Mouse (Mus musculus) thymus, postnatal 10 days (tissue): ENCODE results near the gene Rhox3f.
"Not testable (repeated sequence)": the region's sequence is repeated elsewhere in the genome, so short reads cannot be mapped to it uniquely, and the experiment has no call there.

ENCODE experiments used
- DNase-seq, 2 experiments: peaks; one replicate each; pipeline ENCODE4 v3.0.0; 2021; ENCODE audit warnings: low spot score in 2 of 2

Gene Rhox3f

GRCm38 (mm10) chrX:37580692-37581091 is at the start of gene Rhox3f:
TSS of gene Rhox3f (plus strand) at chrX:37580992.
- not testable (repeated sequence) for DNase-seq

GRCm38 (mm10) chrX:37541719-37542118 is 39.1 kb upstream of the Rhox3f start, which contains the start of gene Rhox3e:
TSS of gene Rhox3e (plus strand) at chrX:37542019.
- DNase-seq: not testable (repeated sequence)

GRCm38 (mm10) chrX:37557112-37557511 is 23.7 kb upstream of the Rhox3f start, which contains the start of gene Rhox4e:
TSS of gene Rhox4e (plus strand) at chrX:37557412.
- not testable (repeated sequence) for DNase-seq

DNA sequence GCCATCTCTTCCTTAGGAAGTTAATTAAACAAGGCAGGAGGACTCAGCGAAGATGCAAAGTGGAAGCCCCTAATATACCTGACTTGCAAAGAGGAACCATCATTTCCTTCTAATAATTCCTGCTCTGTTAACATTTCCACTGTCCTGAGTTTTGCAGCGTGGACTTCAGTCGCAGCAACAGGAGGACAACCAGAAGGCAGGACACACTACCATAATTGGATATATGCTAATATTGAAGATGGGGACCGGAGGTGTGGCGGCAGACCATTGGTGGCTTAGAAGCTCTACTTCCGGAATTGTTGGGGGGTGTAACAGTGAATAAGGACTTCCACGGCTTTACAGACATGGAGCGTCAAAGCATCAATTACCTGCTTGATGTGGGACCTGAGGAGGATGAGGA is 9.7 kb upstream of the Rhox3f start, which contains the start of gene Rhox2f:
TSS of gene Rhox2f (plus strand) at position 301 of the 400 bp plus-strand sequence.
- DNase-seq: not testable (repeated sequence)

- DNase-seq: not testable (repeated sequence)
These were observed 8.2 kb upstream of the Rhox3f start for GRCm38 (mm10) chrX:37572638-37573037.

DNA sequence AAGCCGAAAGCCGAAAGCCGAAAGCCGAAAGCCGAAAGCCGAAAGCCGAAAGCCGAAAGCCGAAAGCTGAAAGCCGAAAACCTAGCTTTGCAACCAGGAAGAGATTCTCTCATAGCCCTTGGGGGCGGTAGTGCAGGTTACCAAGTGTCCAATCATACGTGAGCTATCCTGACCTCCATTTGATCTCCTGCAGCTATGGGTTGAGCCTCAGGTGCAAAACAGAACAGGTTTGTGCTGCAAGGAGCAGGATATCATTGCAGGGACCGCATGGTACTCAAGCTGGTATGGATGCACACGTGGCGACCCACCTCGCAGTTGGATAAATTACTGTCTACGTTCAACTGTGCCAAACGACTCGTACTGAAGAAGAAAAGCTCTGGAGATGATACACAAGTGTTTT is 26.8 kb downstream of the Rhox3f start, which contains the start of gene Rhox4f:
TSS of gene Rhox4f (minus strand) at position 101 of the 400 bp plus-strand sequence.
- not testable (repeated sequence) for DNase-seq

DNA sequence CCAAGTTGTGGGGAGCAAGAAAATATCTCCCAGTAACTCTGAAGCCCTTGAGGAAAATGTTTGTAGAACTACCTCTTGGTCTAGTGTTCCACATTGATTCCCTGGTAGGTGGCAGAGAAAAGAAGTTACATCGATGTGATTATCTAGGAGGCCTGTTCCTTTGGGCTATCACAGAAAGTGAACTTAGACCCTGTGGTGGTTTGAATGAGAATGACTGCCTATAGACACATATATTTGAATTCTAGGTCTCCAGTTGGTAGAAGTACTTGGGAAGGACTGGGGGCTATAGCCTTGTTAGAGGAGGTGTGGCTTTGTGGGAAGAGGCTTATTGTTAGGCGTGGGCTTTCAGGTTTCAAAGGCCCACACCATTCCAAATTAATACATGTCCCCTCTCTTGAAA is 47.7 kb downstream of the Rhox3f start, which contains the start of gene Rhox3g:
TSS of gene Rhox3g (minus strand) at position 101 of the 400 bp plus-strand sequence.
- not testable (repeated sequence) for DNase-seq
